Mouse (Mus musculus): ENCODE results near the gene Asns. TPM values are rescaled to one million over a fixed set of nuclear protein-coding genes. Genes with fewer than 3 reads are reported as not detected.

Asns gene
- polyA plus RNA-seq, 1 experiment from 2014 or later, result 51.5 TPM

Other genes with a start within 250 kb of the Asns start
- gene Tac1, start 138.4 kb downstream of the Asns start, polyA plus RNA-seq (2015; fragmentation: Nextera tagmentation; extraction: Ambion mirVana), result 22.9 and 34.6 TPM in 2 replicates
- gene C1galt1, start 151.6 kb upstream of the Asns start, polyA plus RNA-seq (2015; fragmentation: Nextera tagmentation; extraction: Ambion mirVana), result 2.3 and 2.5 TPM in 2 replicates

Measured in limb, embryonic 15.5 days (tissue).